Mouse (Mus musculus) limb, embryonic 10.5 days (tissue): ENCODE measurements around the gene Etl4. TPM values are rescaled to one million over a fixed set of nuclear protein-coding genes. Genes with fewer than 3 reads are reported as not detected.

Experiments
- DNase-seq: peaks from one replicate; pipeline ENCODE4 v3.0.0-alpha.2; 2017; ENCODE audit warnings: low spot score
- H3K27ac ChIP-seq: fragments of 300-500 bp; sonication (generic); 2 replicates; pipeline ENCODE4 v1.5.1; 2016; ENCODE audit warnings: mild to moderate bottlenecking
- H3K27me3 ChIP-seq: fragments of 300-500 bp; sonication (generic); 2 replicates; pipeline ENCODE4 v1.6.1; 2016; ENCODE audit warnings: low read depth, mild to moderate bottlenecking; ENCODE audit not compliant: poor library complexity, severe bottlenecking
- H3K36me3 ChIP-seq: fragments of 300-500 bp; sonication (generic); 2 replicates; pipeline ENCODE4 v1.6.1; 2016; ENCODE audit warnings: mild to moderate bottlenecking, moderate library complexity
- H3K4me1 ChIP-seq: fragments of 300-500 bp; sonication (generic); 2 replicates; pipeline ENCODE4 v1.6.1; 2016
- H3K4me3 ChIP-seq: fragments of 300-500 bp; sonication (generic); 2 replicates; pipeline ENCODE4 v1.5.1; 2016; ENCODE audit warnings: mild to moderate bottlenecking, moderate library complexity
- H3K9me3 ChIP-seq: fragments of 300-500 bp; sonication (generic); replicated peaks from 2 replicates; pipeline ENCODE4 v1.6.1; 2016; ENCODE audit warnings: mild to moderate bottlenecking
- WGBS: fragments of 180-500 bp; shearing (Covaris S2); methylation state at CpG from one replicate; pipeline ENCODE4 v1.1.7; 2016; 5-methylcytosine and 5-hydroxymethylcytosine counted together
- polyA plus RNA-seq: library from polyadenylated mRNA; unstranded; fragments of >200 nt; fragmentation: Nextera tagmentation; extraction: Ambion mirVana; gene quantifications from 2 replicates; pipeline ENCODE4 v1.2.1, GENCODE M21; 2016

Gene Etl4
- polyA plus RNA-seq, 1 experiment from 2014 or later = 13.5 TPM

GRCm38 (mm10) chr2:20496219-20496800 is 586.7 kb downstream of the Etl4 start:
- H3K9me3 ChIP-seq = 0 out of 2 replicates have a peak, but pooled peaks cover 4% of the 10 kb centered on the region
- no peak overlapping the region for H3K4me3 ChIP-seq
- H3K36me3 ChIP-seq = no peaks in the 10 kb centered on the region
- WGBS = 61% methylated on average over 8 of the region's 8 CpGs
- no peak for DNase-seq
- no peak overlapping the region for H3K27ac ChIP-seq
- H3K27me3 ChIP-seq = no peaks in the 10 kb centered on the region
- H3K4me1 ChIP-seq = peaks cover 7% of the 10 kb centered on the region

DNA sequence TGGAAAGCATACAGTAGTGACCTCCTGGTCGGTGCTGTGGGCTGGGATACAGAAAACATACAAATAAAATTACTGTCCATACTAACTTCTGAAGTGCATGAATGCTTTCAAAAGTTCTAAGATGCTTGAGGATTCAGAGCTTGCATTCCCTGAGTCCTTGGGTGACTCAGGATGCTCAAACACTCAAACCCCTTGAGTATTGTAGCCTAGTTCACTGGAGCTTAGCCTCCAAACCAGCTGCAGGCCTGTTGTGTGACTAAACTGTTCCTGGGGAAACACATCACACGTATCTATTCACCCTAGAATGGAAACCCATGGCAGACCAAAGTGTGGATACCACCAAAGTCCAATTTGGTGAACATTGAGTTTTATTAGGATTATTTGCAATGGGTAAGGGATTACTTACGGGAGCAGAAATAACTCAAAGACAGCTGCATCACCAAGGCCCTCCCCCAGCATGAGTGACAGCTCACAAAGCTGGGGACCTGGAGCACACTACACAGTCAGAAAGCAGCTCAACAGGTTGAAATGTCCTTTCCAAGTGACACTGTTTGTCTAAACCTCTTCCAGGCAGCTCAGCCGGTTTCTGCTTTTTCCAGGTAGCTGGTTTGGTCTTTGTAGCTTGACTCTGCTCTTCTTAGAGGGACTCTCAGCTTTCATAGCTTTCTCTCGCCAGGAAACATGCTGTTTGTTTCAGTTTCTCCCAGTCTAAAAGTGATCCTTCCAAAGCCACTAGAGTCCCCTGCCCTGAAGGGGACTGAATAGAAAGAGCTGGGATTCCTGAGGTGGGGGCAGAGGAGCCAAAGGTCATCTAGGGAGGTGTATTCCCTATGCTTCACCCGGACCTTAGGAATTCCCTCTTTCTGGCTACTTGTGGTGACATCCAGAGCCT is 598.5 kb downstream of the Etl4 start:
- Histone ChIP-seq H3K4me3 (no peak overlapping the region), H3K27me3 (no peaks in the 10 kb centered on the region), H3K27ac (no peak overlapping the region), H3K4me1 (no peaks in the 10 kb centered on the region), H3K9me3 (no peaks in the 10 kb centered on the region), H3K36me3 (no peaks in the 10 kb centered on the region)
- DNase-seq = no peak
- 72% methylated on average over 6 of the region's 6 CpGs for WGBS

DNA sequence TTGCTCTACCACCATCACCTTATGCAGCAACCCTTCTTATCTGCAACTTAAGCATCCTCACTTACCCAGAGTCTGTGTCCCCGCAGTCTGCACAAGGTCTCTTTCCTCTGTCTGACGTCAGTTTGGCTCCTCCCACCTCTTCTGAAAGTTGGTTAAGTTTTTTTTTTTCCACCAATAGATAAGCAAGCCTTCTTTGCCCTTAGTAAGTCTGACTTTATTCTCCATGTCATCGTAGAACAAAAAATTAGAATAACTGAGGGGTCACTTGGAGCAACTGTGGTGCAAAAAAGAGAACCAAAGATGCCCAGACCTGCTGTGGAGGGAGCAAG is 599.1 kb downstream of the Etl4 start:
- Histone ChIP-seq H3K4me1 (no peaks in the 10 kb centered on the region), H3K9me3 (no peaks in the 10 kb centered on the region), H3K4me3 (no peak overlapping the region), H3K27ac (no peak overlapping the region), H3K36me3 (no peaks in the 10 kb centered on the region), H3K27me3 (no peaks in the 10 kb centered on the region)
- WGBS = 81% methylated on average over 3 of the region's 3 CpGs
- DNase-seq = no peak

GRCm38 (mm10) chr2:20510061-20510460 is 600.5 kb downstream of the Etl4 start:
- WGBS = 81% methylated on average over 2 of the region's 2 CpGs
- H3K9me3 ChIP-seq = no peaks in the 10 kb centered on the region

GRCm38 (mm10) chr2:20516270-20516865 is 606.8 kb downstream of the Etl4 start:
- H3K27ac ChIP-seq = no peak overlapping the region
- no peak overlapping the region for H3K4me3 ChIP-seq
- DNase-seq = no peak
- H3K4me1 ChIP-seq = peaks cover 16% of the 10 kb centered on the region
- H3K27me3 ChIP-seq = no peaks in the 10 kb centered on the region
- no peaks in the 10 kb centered on the region for H3K9me3 ChIP-seq
- H3K36me3 ChIP-seq = no peaks in the 10 kb centered on the region
- WGBS = 93% methylated on average over 8 of the region's 8 CpGs

More at GRCm38 (mm10) chr2:20510061-20510460, 600.5 kb downstream of the Etl4 start:
- no peak overlapping the region for H3K4me3 ChIP-seq
- no peaks in the 10 kb centered on the region for H3K36me3 ChIP-seq
- DNase-seq = no peak
- no peaks in the 10 kb centered on the region for H3K27me3 ChIP-seq
- no peak overlapping the region for H3K27ac ChIP-seq
- H3K4me1 ChIP-seq = no peaks in the 10 kb centered on the region

- 87% methylated on average over 2 of the region's 2 CpGs for WGBS
These were observed 608.3 kb downstream of the Etl4 start for GRCm38 (mm10) chr2:20517853-20518252.

DNA sequence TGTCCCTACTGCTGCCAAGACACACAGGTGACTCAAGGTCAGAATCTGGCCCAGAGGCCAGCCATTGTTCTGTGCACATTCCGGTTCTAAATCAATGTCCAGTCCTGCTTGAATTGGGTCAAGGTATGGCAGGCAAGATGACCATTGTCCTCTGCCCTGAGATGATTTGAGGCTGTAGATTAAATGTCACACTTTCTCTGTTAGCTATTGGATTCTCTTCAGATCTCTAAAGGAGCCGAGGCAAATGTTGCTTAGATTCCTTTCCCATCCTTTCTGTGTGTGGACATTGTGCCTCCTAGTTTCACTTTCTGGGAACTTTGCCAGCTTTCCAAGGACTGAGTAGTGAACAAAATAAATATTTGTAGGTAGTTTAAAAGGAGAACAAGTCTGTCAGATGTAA is 608.9 kb downstream of the Etl4 start:
- no peaks in the 10 kb centered on the region for H3K27me3 ChIP-seq
- no peak for DNase-seq
- peaks cover 19% of the 10 kb centered on the region for H3K4me1 ChIP-seq
- H3K9me3 ChIP-seq = no peaks in the 10 kb centered on the region
- no peaks in the 10 kb centered on the region for H3K36me3 ChIP-seq
- H3K4me3 ChIP-seq = no peak overlapping the region
- 81% methylated on average over 2 of the region's 2 CpGs for WGBS
- H3K27ac ChIP-seq = no peak overlapping the region

More at GRCm38 (mm10) chr2:20517853-20518252, 608.3 kb downstream of the Etl4 start:
- DNase-seq = no peak
- H3K27ac ChIP-seq = no peak overlapping the region
- no peaks in the 10 kb centered on the region for H3K36me3 ChIP-seq
- H3K4me1 ChIP-seq = peaks cover 19% of the 10 kb centered on the region
- H3K9me3 ChIP-seq = no peaks in the 10 kb centered on the region
- H3K27me3 ChIP-seq = no peaks in the 10 kb centered on the region
- H3K4me3 ChIP-seq = no peak overlapping the region

- under 1% methylated on average over 39 of the region's 39 CpGs for WGBS
These were observed 610.0 kb downstream of the Etl4 start for GRCm38 (mm10) chr2:20519447-20520098.

DNA sequence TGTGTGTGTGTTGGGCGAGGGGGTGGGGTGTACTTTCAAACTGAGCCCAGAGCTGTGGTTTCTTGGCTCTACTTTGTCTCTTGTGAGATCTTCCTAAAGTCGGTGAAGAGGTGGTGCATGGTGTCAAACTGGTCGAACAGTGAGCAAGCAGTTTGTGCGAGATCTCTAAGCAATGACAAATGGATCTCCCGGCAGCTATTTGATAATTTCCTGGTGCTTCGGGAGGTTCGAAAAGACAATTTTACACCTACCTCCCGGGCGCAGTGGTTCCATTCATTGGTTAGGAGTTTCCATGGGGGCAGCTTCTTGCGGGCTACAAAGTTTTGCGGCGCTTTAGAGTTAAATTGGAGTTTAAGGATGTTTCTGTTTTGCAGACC is 610.5 kb downstream of the Etl4 start:
- peaks cover 19% of the 10 kb centered on the region for H3K4me1 ChIP-seq
- no peaks in the 10 kb centered on the region for H3K36me3 ChIP-seq
- peak overlapping the region; percentile 68 for H3K4me3 ChIP-seq
- under 1% methylated on average over 12 of the region's 12 CpGs for WGBS
- peak overlapping the region; percentile 90 for H3K27ac ChIP-seq
- H3K9me3 ChIP-seq = no peaks in the 10 kb centered on the region
- H3K27me3 ChIP-seq = no peaks in the 10 kb centered on the region
- no peak for DNase-seq

More at GRCm38 (mm10) chr2:20519447-20520098, 610.0 kb downstream of the Etl4 start:
- Histone ChIP-seq H3K36me3 (no peaks in the 10 kb centered on the region), H3K27me3 (no peaks in the 10 kb centered on the region), H3K4me1 (peaks cover 19% of the 10 kb centered on the region), H3K9me3 (no peaks in the 10 kb centered on the region), H3K4me3 (peak overlapping the region; percentile 68), H3K27ac (peak overlapping the region; percentile 90)
- peak; percentile 79 for DNase-seq

DNA sequence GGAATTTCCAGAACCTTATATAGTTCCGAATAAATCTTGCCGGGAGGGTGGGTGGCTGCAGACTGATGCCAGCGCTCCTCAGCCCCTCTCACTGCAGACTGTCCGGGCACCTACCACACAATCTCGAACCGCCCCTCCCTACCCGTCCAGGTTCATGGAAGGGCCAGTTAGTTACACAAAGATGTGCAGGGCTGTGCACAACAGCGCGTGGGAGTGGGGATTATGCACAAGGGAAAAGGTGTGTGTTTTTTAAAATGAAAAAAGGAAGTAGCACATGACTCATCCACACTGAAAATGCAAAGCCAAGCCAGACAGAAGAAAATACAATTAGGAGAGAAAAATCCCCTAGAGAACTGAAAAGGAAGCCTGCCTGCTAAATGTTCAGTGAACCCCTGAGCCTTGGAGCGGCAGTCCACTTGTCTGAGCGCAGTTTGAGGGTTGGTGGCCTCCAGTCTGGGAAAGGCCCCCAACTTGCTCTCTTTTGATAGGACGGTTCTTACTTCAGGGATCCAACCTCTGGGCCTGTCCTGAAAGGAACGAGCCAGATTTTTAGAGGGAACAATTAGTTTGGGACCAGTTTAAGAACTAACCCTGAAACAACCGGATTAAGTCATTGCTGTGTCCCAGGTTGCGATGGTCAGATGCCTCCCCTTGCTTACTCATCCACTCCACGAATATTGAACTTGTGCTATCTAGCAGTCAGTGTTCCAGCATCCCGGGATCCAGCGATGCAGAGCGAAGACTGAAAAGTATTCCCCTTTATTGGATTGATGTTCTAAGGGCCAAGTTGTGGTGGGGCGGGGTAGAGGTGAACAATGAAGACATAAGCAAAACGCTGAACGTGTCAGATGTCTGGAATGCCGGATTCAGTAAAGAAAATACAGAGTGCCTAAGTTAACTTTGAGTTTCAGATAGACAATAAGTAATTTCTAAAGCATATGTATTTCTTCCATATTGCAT is 611.3 kb downstream of the Etl4 start:
- H3K36me3 ChIP-seq = no peaks in the 10 kb centered on the region

GRCm38 (mm10) chr2:20521686-20522285 is 612.2 kb downstream of the Etl4 start:
- 39% methylated on average over 11 of the region's 11 CpGs for WGBS
- Histone ChIP-seq H3K36me3 (no peaks in the 10 kb centered on the region), H3K27me3 (no peaks in the 10 kb centered on the region), H3K4me1 (peaks cover 23% of the 10 kb centered on the region), H3K27ac (no peak overlapping the region), H3K9me3 (no peaks in the 10 kb centered on the region), H3K4me3 (no peak overlapping the region)
- DNase-seq = no peak

More for the DNA sequence above, 611.3 kb downstream of the Etl4 start:
- 38% methylated on average over 23 of the region's 23 CpGs for WGBS
- Histone ChIP-seq H3K27ac (no peak overlapping the region), H3K27me3 (no peaks in the 10 kb centered on the region), H3K9me3 (no peaks in the 10 kb centered on the region), H3K4me3 (peak overlapping the region; percentile 68), H3K4me1 (peaks cover 19% of the 10 kb centered on the region)
- DNase-seq = peak; percentile 40

DNA sequence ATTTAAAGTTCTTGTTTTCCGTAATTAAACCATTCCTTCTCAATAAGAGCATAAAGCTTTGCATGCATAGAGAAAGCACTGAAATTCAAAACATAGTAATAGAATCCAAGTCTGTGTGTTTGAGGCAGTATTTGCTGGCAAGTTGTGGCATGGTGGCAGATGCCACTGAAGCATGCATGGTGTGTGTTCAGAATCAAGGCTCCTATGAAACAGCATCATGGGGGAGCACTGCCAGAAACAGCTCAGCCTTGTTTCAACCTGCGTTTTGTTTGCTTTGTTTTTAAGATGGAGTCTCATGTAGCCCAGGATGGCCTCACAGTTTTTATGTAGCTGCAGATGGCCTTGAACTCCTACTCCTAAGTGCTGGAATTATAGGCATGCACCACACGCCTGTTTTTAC is 614.1 kb downstream of the Etl4 start:
- WGBS = 89% methylated on average over 3 of the region's 3 CpGs
- Histone ChIP-seq H3K9me3 (no peaks in the 10 kb centered on the region), H3K36me3 (no peaks in the 10 kb centered on the region), H3K27me3 (no peaks in the 10 kb centered on the region), H3K4me1 (peaks cover 23% of the 10 kb centered on the region), H3K27ac (no peak overlapping the region), H3K4me3 (no peak overlapping the region)
- DNase-seq = no peak
